Mouse (Mus musculus): ENCODE measurements around the gene Pm20d1. TPM values are rescaled to one million over a fixed set of nuclear protein-coding genes. Genes with fewer than 3 reads are reported as not detected.
A peak's percentile ranks its signal among the peaks of the same experiment; 100 is the strongest.

Pm20d1 gene
- total and polyA plus RNA-seq, 3 experiments: 0.17 to 0.53 (median 0.21) TPM

DNA sequence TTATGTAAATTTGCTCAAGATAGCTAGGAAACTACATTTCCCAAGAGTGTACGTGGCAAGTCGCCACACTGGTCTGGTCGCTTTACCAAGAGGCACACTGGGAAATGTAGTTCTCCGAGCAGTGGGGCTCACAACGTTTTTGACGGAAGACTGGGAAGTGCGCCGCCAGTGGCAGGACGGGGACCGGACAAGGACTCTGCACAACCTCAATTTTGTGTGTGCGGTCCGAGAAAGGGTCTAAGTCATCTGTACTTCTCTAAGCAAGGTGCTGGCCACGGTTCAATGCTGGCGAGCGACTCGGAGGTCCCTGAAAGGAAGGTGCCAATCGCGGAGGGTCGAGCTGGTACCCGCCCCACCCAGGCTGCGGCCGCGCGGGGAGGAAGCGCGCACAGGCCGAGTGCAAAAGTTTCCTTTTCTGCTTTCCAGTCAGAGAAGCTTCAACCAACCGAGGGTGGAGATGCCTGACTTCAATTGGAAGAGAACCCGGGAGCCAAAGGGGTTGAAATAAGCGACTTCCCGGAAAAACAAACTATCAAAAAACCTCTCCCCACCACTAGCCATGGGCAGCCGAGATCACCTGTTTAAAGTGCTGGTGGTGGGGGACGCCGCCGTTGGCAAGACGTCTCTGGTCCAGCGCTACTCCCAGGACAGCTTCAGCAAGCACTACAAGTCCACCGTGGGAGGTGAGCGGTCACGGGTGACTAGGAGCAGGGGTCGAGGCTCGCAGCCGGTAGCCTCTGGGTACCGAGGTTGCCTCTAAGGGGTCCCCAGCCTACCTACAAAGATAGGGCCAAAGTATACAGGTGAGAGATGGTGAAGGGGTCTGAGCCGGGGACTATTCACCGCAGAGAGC, 70.1 kb downstream of the Pm20d1 start, which contains the start of gene Rab29 (continued):
- TF ChIP-seq POLR2AphosphoS2 (IDR thresholded peaks at IDR 0.05; ENCODE audit: low read depth, low read length) (no peak), CTCF (conservative IDR thresholded peaks at IDR 0.05 in 1 of 2, IDR thresholded peaks at IDR 0.05 in 1 of 2; ENCODE audit: low read depth in 2 of 2, low read length in 2 of 2) (peak; percentile 47 to 78), IRF4 (IDR thresholded peaks at IDR 0.05; ENCODE audit: low read depth, low read length) (peak; percentile 44), MYC (IDR thresholded peaks at IDR 0.05; ENCODE audit: low read depth, low read length) (peak; percentile 83), MAZ (IDR thresholded peaks at IDR 0.05; ENCODE audit: low read depth, low read length) (0 out of 2 replicates have a peak, but pooled peaks have one; percentile 42), USF1 (IDR thresholded peaks at IDR 0.05; ENCODE audit: low read depth, low read length) (no peak), CHD2 (IDR thresholded peaks at IDR 0.05; ENCODE audit: low read length) (no peak), ELF1 (IDR thresholded peaks at IDR 0.05; ENCODE audit: low read depth, low read length) (peak; percentile 67), TCF12 (IDR thresholded peaks at IDR 0.05; ENCODE audit: low read depth, low read length) (no peak; the same call in 1 of the 2 replicates)

DNA sequence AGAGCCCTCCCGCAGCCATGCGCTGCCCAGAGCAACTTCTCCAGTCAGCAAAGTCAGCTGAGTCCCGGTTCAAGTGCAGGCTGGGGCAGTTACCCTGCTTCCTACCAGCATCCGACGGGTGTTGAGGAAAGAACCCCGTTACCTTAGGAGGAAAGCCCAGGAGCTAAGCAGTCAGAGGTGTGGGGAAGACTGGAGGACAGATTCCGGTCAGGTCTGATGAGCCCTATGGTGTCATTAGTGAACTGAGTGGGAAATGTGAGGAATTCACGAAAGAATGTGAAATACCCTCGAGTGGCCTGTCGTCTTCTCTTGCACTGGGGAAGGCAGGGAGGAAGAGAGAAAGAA, 70.7 kb downstream of the Pm20d1 start:
- H3K79me2 ChIP-seq (replicated peaks; ENCODE audit: control insufficient read depth, extremely low read depth, insufficient read depth, poor library complexity, severe bottlenecking): no peaks in the 10 kb centered on the region; the same call in 1 of the 2 replicates
- H3K36me3 ChIP-seq (replicated peaks in 1 of 2; ENCODE audit: control insufficient read depth in 1 of 2, insufficient read depth in 1 of 2, low read length in 1 of 2): peaks cover 0 to 17% of the 10 kb centered on the region in 2 experiments
- dilution Hi-C loops (cut with MboI; ENCODE audit: extremely low pct_ligation_motif_present, extremely low pct_unique_long_range_greater_than_20kb, low sequenced_read_pairs): loop anchor here (25.0 kb wide), 1 partner anchor 256 kb away; no protein-coding TSS in a partner anchor
- H3K9ac ChIP-seq (ENCODE audit: insufficient read depth, low read depth): peak overlapping the region; percentile 57
- H3K27me3 ChIP-seq (replicated peaks): no peaks in the 10 kb centered on the region
- no peaks in the 10 kb centered on the region for H3K9me3 ChIP-seq (replicated peaks; ENCODE audit: low read length)
- H3K4me2 ChIP-seq (ENCODE audit: insufficient read depth, low read depth, poor library complexity, severe bottlenecking): peak overlapping the region; percentile 38
- H3K4me1 ChIP-seq (ENCODE audit: control insufficient read depth in 1 of 2, insufficient read depth in 2 of 2): peaks cover 5 to 11% of the 10 kb centered on the region in 2 experiments; a peak in 3 of 4 replicates
- peak overlapping the region; percentile 67 to 70 (median 67) for H3K4me3 ChIP-seq (replicated peaks in 1 of 3; ENCODE audit: low read depth in 2 of 3, low read length in 2 of 3, poor library complexity in 1 of 3)
- DNase-seq (ENCODE audit: extremely low read depth): no peak
- no peak overlapping the region for H3K27ac ChIP-seq (ENCODE audit: insufficient read depth, low read depth)
- in situ Hi-C loops (cut with MboI; ENCODE audit: low pct_ligation_motif_present, low pct_unique_long_range_greater_than_20kb, low sequenced_read_pairs): no loop called here
- TF ChIP-seq RAD21 (IDR thresholded peaks at IDR 0.05; ENCODE audit: low read depth, low read length) (no peak), TCF12 (IDR thresholded peaks at IDR 0.05; ENCODE audit: low read depth, low read length) (no peak), MAZ (IDR thresholded peaks at IDR 0.05; ENCODE audit: low read depth, low read length) (no peak), IRF4 (IDR thresholded peaks at IDR 0.05; ENCODE audit: low read depth, low read length) (no peak), HCFC1 (IDR thresholded peaks at IDR 0.05; ENCODE audit: low read depth, low read length) (no peak), POLR2AphosphoS2 (IDR thresholded peaks at IDR 0.05; ENCODE audit: low read depth, low read length) (no peak), ZNF384 (IDR thresholded peaks at IDR 0.05; ENCODE audit: low read depth, low read length) (no peak), NELFE (IDR thresholded peaks at IDR 0.05; ENCODE audit: low read depth, low read length) (no peak)

DNA sequence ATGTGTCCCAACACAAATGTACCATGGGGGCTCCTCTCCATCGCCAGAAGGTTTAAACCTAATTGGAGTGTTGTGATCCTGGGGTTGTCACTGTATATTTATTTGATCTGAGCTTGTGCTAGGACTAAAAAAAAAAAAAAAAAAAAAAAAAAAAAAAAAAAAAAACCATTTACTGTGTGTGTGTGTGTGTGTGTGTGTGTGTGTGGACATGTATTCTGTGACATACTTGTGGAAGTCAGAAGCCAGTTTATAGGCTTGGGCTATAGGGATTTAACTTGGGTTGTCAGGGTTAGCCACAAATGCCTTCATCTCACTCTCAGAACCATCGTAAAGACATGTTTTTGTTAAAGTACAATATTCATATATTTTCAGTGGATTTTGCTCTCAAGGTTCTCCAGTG, 72.4 kb downstream of the Pm20d1 start:
- H3K79me2 ChIP-seq (replicated peaks; ENCODE audit: control insufficient read depth, extremely low read depth, insufficient read depth, poor library complexity, severe bottlenecking): no peaks in the 10 kb centered on the region; the same call in 1 of the 2 replicates
- TF ChIP-seq ZNF384 (IDR thresholded peaks at IDR 0.05; ENCODE audit: low read depth, low read length) (peak; percentile 60), IRF4 (IDR thresholded peaks at IDR 0.05; ENCODE audit: low read depth, low read length) (no peak)
- H3K4me3 ChIP-seq (replicated peaks in 1 of 3; ENCODE audit: low read depth in 2 of 3, low read length in 2 of 3, poor library complexity in 1 of 3): no peak overlapping the region
- no peaks in the 10 kb centered on the region for H3K9me3 ChIP-seq (replicated peaks; ENCODE audit: low read length)
- H3K27me3 ChIP-seq (replicated peaks): no peaks in the 10 kb centered on the region
- peaks cover 5 to 12% of the 10 kb centered on the region in 2 experiments; a peak in 3 of 4 replicates for H3K4me1 ChIP-seq (ENCODE audit: control insufficient read depth in 1 of 2, insufficient read depth in 2 of 2)
- no peak overlapping the region for H3K4me2 ChIP-seq (ENCODE audit: insufficient read depth, low read depth, poor library complexity, severe bottlenecking)
- dilution Hi-C loops (cut with MboI; ENCODE audit: extremely low pct_ligation_motif_present, extremely low pct_unique_long_range_greater_than_20kb, low sequenced_read_pairs) (loop anchor here (25.0 kb wide), 1 partner anchor 257 kb away; no protein-coding TSS in a partner anchor), in situ Hi-C loops (cut with MboI; ENCODE audit: low pct_ligation_motif_present, low pct_unique_long_range_greater_than_20kb, low sequenced_read_pairs) (no loop called here)
- DNase-seq (ENCODE audit: extremely low read depth): no peak
- no peak overlapping the region for H3K9ac ChIP-seq (ENCODE audit: insufficient read depth, low read depth)
- H3K27ac ChIP-seq (ENCODE audit: insufficient read depth, low read depth): no peak overlapping the region
- H3K36me3 ChIP-seq (replicated peaks in 1 of 2; ENCODE audit: control insufficient read depth in 1 of 2, insufficient read depth in 1 of 2, low read length in 1 of 2): peaks cover 0 to 20% of the 10 kb centered on the region in 2 experiments

Other genes with a start within 250 kb of the Pm20d1 start
- gene Avpr1b, start 198.1 kb upstream of the Pm20d1 start, total RNA-seq (2012; rRNA removed): 0.04 and 0.08 TPM in 2 replicates
- gene Avpr1b, start 198.1 kb upstream of the Pm20d1 start, total RNA-seq (2014; rRNA removed): not detected in 2 replicates
- gene Avpr1b, start 198.1 kb upstream of the Pm20d1 start, polyA plus RNA-seq (2012; ENCODE audit: insufficient read length, low read depth): not detected in 2 replicates
- gene Ctse, start 159.1 kb upstream of the Pm20d1 start, total RNA-seq (2012; rRNA removed): 1.4 and 1.9 TPM in 2 replicates
- gene Ctse, start 159.1 kb upstream of the Pm20d1 start, total RNA-seq (2014; rRNA removed): 1.6 and 1.7 TPM in 2 replicates
- gene Ctse, start 159.1 kb upstream of the Pm20d1 start, polyA plus RNA-seq (2012; ENCODE audit: insufficient read length, low read depth): 11.6 TPM in 2 replicates
- gene Rab7b, start 108.7 kb upstream of the Pm20d1 start, total RNA-seq (2012; rRNA removed): not detected in 2 replicates
- gene Rab7b, start 108.7 kb upstream of the Pm20d1 start, total RNA-seq (2014; rRNA removed): not detected in 2 replicates
- 0.19 and 0.44 TPM in 2 replicates for gene Rab7b, start 108.7 kb upstream of the Pm20d1 start, polyA plus RNA-seq (2012; ENCODE audit: insufficient read length, low read depth)
- gene Slc26a9, start 53.4 kb upstream of the Pm20d1 start, total RNA-seq (2012; rRNA removed): not detected in 2 replicates
- not detected in 2 replicates for gene Slc26a9, start 53.4 kb upstream of the Pm20d1 start, total RNA-seq (2014; rRNA removed)
- gene Slc26a9, start 53.4 kb upstream of the Pm20d1 start, polyA plus RNA-seq (2012; ENCODE audit: insufficient read length, low read depth): 0.29 and 0.31 TPM in 2 replicates
- 8.8 and 10.4 TPM in 2 replicates for gene Slc41a1, start 30.1 kb downstream of the Pm20d1 start, total RNA-seq (2012; rRNA removed)
- 5.2 and 6.3 TPM in 2 replicates for gene Slc41a1, start 30.1 kb downstream of the Pm20d1 start, total RNA-seq (2014; rRNA removed)
- 9.4 and 10.7 TPM in 2 replicates for gene Slc41a1, start 30.1 kb downstream of the Pm20d1 start, polyA plus RNA-seq (2012; ENCODE audit: insufficient read length, low read depth)
- gene Rab29, start 69.8 kb downstream of the Pm20d1 start, total RNA-seq (2012; rRNA removed): 10.8 and 11.5 TPM in 2 replicates
- 16.4 and 17.8 TPM in 2 replicates for gene Rab29, start 69.8 kb downstream of the Pm20d1 start, total RNA-seq (2014; rRNA removed)
- 14.8 and 15.6 TPM in 2 replicates for gene Rab29, start 69.8 kb downstream of the Pm20d1 start, polyA plus RNA-seq (2012; ENCODE audit: insufficient read length, low read depth)
- 87.4 and 99.4 TPM in 2 replicates for gene Nucks1, start 113.2 kb downstream of the Pm20d1 start, total RNA-seq (2012; rRNA removed)
- 267 and 274 TPM in 2 replicates for gene Nucks1, start 113.2 kb downstream of the Pm20d1 start, total RNA-seq (2014; rRNA removed)
- gene Nucks1, start 113.2 kb downstream of the Pm20d1 start, polyA plus RNA-seq (2012; ENCODE audit: insufficient read length, low read depth): 96.9 and 99.6 TPM in 2 replicates
- gene Slc45a3, start 165.6 kb downstream of the Pm20d1 start, total RNA-seq (2012; rRNA removed): 0.47 and 0.55 TPM in 2 replicates
- 0.11 and 0.16 TPM in 2 replicates for gene Slc45a3, start 165.6 kb downstream of the Pm20d1 start, total RNA-seq (2014; rRNA removed)
- gene Slc45a3, start 165.6 kb downstream of the Pm20d1 start, polyA plus RNA-seq (2012; ENCODE audit: insufficient read length, low read depth): 0.15 and 0.20 TPM in 2 replicates
- gene Elk4, start 210.2 kb downstream of the Pm20d1 start, total RNA-seq (2012; rRNA removed): 18.9 and 21.0 TPM in 2 replicates
- gene Elk4, start 210.2 kb downstream of the Pm20d1 start, total RNA-seq (2014; rRNA removed): 12.8 and 16.8 TPM in 2 replicates
- gene Elk4, start 210.2 kb downstream of the Pm20d1 start, polyA plus RNA-seq (2012; ENCODE audit: insufficient read length, low read depth): 16.1 and 17.4 TPM in 2 replicates